Mouse (Mus musculus) liver, embryonic 14.5 days (tissue): ENCODE results near the gene Nsmce3. TPM values are rescaled to one million over a fixed set of nuclear protein-coding genes. Genes with fewer than 3 reads are reported as not detected.

Experiments
- ATAC-seq: fragments of 200-750 bp; cut with Nextera tagmentation; 2 replicates; pipeline ENCODE4 v1.8.0; 2017; ENCODE audit warnings: moderate number of reproducible peaks, mild to moderate bottlenecking, moderate library complexity; ENCODE audit not compliant: insufficient read depth
- DNase-seq, 3 experiments: peaks; one replicate each; pipeline ENCODE4 v3.0.0-alpha.2; 2012 to 2013; ENCODE audit warnings: low read depth in 3 of 3, low spot score in 3 of 3
- H3K27ac ChIP-seq: fragments of 300-500 bp; sonication (generic); 2 replicates; pipeline ENCODE4 v1.5.1; 2014; ENCODE audit warnings: moderate library complexity, mild to moderate bottlenecking, control low read depth, inconsistent platforms
- H3K27me3 ChIP-seq: fragments of 300-500 bp; sonication (generic); 2 replicates; pipeline ENCODE4 v1.6.1; 2014; ENCODE audit warnings: mild to moderate bottlenecking, low read length, moderate library complexity; ENCODE audit not compliant: control insufficient read depth, insufficient read depth
- H3K36me3 ChIP-seq: fragments of 300-500 bp; sonication (generic); replicated peaks from 2 replicates; pipeline ENCODE4 v1.6.1; 2014; ENCODE audit warnings: low read depth; ENCODE audit not compliant: control insufficient read depth, insufficient read depth
- H3K4me1 ChIP-seq, 2 experiments: fragments of 200-500 bp in 1 of 2; fragments of 300-500 bp in 1 of 2; sonication (generic) in 1 of 2; replicated peaks; 2 replicates each; pipeline ENCODE4 v1.6.1; 2012 to 2014; ENCODE audit warnings: antibody characterized with exemption in 1 of 2, inconsistent platforms in 1 of 2, low read length in 1 of 2; ENCODE audit not compliant: control insufficient read depth in 2 of 2, insufficient read depth in 2 of 2
- H3K4me2 ChIP-seq: fragments of 300-500 bp; sonication (generic); 2 replicates; pipeline ENCODE4 v1.6.1; 2014; ENCODE audit warnings: low read depth, mild to moderate bottlenecking, control low read depth, moderate library complexity
- H3K4me3 ChIP-seq, 2 experiments: fragments of 200-500 bp in 1 of 2; fragments of 300-500 bp in 1 of 2; sonication (generic) in 1 of 2; 2 replicates each; pipeline ENCODE4 v1.5.1; 2012 to 2014; ENCODE audit warnings: low read depth in 2 of 2, low read length in 2 of 2, mild to moderate bottlenecking in 2 of 2, control low read depth in 1 of 2, inconsistent platforms in 1 of 2, moderate library complexity in 1 of 2; ENCODE audit not compliant: insufficient read depth in 1 of 2
- H3K9ac ChIP-seq: fragments of 300-500 bp; sonication (generic); replicated peaks from 2 replicates; pipeline ENCODE4 v1.6.1; 2014; ENCODE audit warnings: mild to moderate bottlenecking, control low read depth, moderate library complexity
- H3K9me3 ChIP-seq: fragments of 300-500 bp; sonication (generic); 2 replicates; pipeline ENCODE4 v1.6.1; 2016; ENCODE audit warnings: low read length, mixed read lengths; ENCODE audit not compliant: control insufficient read depth
- CTCF ChIP-seq: IDR thresholded peaks from 2 replicates; pipeline ENCODE4 v1.5.1; 2016; ENCODE audit warnings: antibody characterized with exemption, low read depth, control low read depth
- EP300 ChIP-seq: IDR thresholded peaks from 2 replicates; pipeline ENCODE4 v1.6.1; 2016; ENCODE audit warnings: antibody characterized with exemption, low read depth
- WGBS: fragments of 180-500 bp; shearing (Covaris S2); extraction: QIAGEN DNeasy Blood & Tissue Kit; methylation state at CpG from one replicate; pipeline ENCODE4 v1.1.7; 2014; ENCODE audit not compliant: insufficient replicate concordance; 5-methylcytosine and 5-hydroxymethylcytosine counted together
- polyA plus RNA-seq, 2 experiments: library from polyadenylated mRNA; depleted of rRNA in 1 of 2; stranded (reverse) in 1 of 2; unstranded in 1 of 2; fragments of >200 nt; fragmentation: Nextera tagmentation in 1 of 2; extraction: Ambion mirVana in 1 of 2; gene quantifications; 2 replicates each; pipeline versions ENCODE4 v1.2.1 to v1.2.3; 2012 to 2014

Nsmce3 gene
- polyA plus RNA-seq, 2 experiments = 3.0 to 5.1 TPM

- Histone ChIP-seq H3K36me3 (no peaks in the 10 kb centered on the region), H3K4me1 (no peaks in the 10 kb centered on the region), H3K9me3 (no peaks in the 10 kb centered on the region), H3K9ac (no peak overlapping the region), H3K27ac (no peak overlapping the region), H3K27me3 (no peaks in the 10 kb centered on the region), H3K4me3 (no peak overlapping the region), H3K4me2 (no peak overlapping the region)
- TF ChIP-seq CTCF = no peak
- no peak for TF ChIP-seq EP300
- ATAC-seq (no peak), DNase-seq (no peak)
- 63% methylated on average over 15 of the region's 15 CpGs for WGBS
Observed at GRCm38 (mm10) chr7:64855976-64856375, 16.8 kb downstream of the Nsmce3 start.

DNA sequence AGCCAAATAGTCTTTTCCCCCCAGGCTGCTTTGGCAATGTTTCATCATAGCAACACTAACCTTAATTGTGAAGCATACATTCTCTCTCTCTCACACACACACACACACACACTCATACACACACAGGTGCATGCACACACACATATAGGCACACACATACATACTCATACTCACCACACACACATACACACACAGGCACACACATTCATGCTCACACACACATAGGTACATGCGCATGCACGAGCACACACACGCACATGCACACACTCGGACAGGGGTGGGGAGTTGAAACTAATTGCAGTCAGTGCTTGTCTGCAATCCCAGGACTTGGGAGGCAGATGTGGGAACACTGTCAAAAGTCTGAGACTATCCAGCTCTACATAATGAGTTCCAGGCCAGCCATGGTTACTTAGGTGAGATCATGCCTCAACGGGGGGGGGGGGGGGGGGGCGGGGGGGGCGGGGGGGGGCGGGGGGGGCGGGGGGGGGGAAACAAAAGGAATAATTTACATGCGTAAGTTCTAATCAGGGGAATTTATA, 17.3 kb downstream of the Nsmce3 start:
- no peak overlapping the region for H3K4me3 ChIP-seq
- no peaks in the 10 kb centered on the region for H3K4me1 ChIP-seq
- WGBS = 70% methylated on average over 5 of the region's 10 CpGs
- no peak overlapping the region for H3K4me2 ChIP-seq
- H3K9ac ChIP-seq = no peak overlapping the region
- DNase-seq (no peak), ATAC-seq (no peak)
- H3K36me3 ChIP-seq = no peaks in the 10 kb centered on the region
- TF ChIP-seq EP300 (no peak), CTCF (no peak)
- H3K9me3 ChIP-seq = no peaks in the 10 kb centered on the region
- H3K27ac ChIP-seq = no peak overlapping the region
- H3K27me3 ChIP-seq = no peaks in the 10 kb centered on the region

GRCm38 (mm10) chr7:64850791-64851190, 22.0 kb downstream of the Nsmce3 start:
- Histone ChIP-seq H3K9ac (no peak overlapping the region), H3K36me3 (no peaks in the 10 kb centered on the region), H3K27ac (no peak overlapping the region), H3K9me3 (no peaks in the 10 kb centered on the region), H3K4me2 (no peak overlapping the region), H3K4me1 (no peaks in the 10 kb centered on the region), H3K27me3 (no peaks in the 10 kb centered on the region), H3K4me3 (no peak overlapping the region)
- ATAC-seq (no peak), DNase-seq (no peak)
- TF ChIP-seq CTCF = no peak
- no peak for TF ChIP-seq EP300
- WGBS = 30% methylated on average over 3 of the region's 3 CpGs

- Histone ChIP-seq H3K27ac (no peak overlapping the region), H3K9me3 (no peaks in the 10 kb centered on the region), H3K4me3 (no peak overlapping the region), H3K9ac (no peak overlapping the region), H3K36me3 (no peaks in the 10 kb centered on the region), H3K4me1 (no peaks in the 10 kb centered on the region), H3K4me2 (no peak overlapping the region), H3K27me3 (no peaks in the 10 kb centered on the region)
- DNase-seq (no peak), ATAC-seq (no peak)
- TF ChIP-seq EP300 (no peak), CTCF (no peak)
- WGBS = 70% methylated on average over 5 of the region's 5 CpGs
Observed at GRCm38 (mm10) chr7:64847366-64847899, 25.4 kb downstream of the Nsmce3 start.

DNA sequence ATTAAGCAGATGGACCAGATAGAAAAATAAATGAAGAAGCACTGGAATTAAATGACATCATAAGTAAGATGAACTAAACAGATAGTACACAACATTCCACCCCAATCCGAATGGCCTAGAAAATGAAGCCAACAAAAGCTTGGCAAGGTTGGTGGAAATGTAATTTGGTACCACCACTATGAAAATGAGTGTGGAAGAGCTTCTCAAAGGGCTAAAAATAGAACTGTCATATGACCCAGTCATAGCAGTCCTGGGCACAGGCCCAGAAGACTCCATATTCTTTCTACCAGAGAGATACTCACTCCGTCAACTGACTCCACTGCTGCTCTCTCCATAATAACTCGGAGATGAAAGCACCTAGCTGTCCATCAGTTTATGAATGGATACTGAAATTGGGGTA, 26.7 kb downstream of the Nsmce3 start:
- Histone ChIP-seq H3K9me3 (no peaks in the 10 kb centered on the region), H3K9ac (no peak overlapping the region), H3K36me3 (no peaks in the 10 kb centered on the region), H3K4me2 (no peak overlapping the region), H3K27me3 (no peaks in the 10 kb centered on the region), H3K4me1 (no peaks in the 10 kb centered on the region), H3K27ac (no peak overlapping the region), H3K4me3 (no peak overlapping the region)
- TF ChIP-seq EP300 = no peak
- no peak for TF ChIP-seq CTCF
- ATAC-seq (no peak), DNase-seq (no peak)
- WGBS = 59% methylated on average over 3 of the region's 3 CpGs
